Mouse (Mus musculus): ENCODE measurements around the gene Slc6a9. TPM values are rescaled to one million over a fixed set of nuclear protein-coding genes. Genes with fewer than 3 reads are reported as not detected.

Gene Slc6a9
- polyA plus RNA-seq, 1 experiment from 2014 or later = 7.4 TPM

- WGBS = 18% methylated on average over 8 of the region's 8 CpGs
- no peak overlapping the region for H3K27ac ChIP-seq (ENCODE audit: low read depth, low read length)
- H3K4me2 ChIP-seq (ENCODE audit: low read depth) = peak overlapping the region; percentile 66
- peaks cover 28% of the 10 kb centered on the region for H3K4me1 ChIP-seq (ENCODE audit: control insufficient read depth, insufficient read depth, low read length)
- peaks cover 2% of the 10 kb centered on the region; the same call in 1 of the 2 replicates for H3K36me3 ChIP-seq (ENCODE audit: control insufficient read depth, insufficient read depth, low read length)
- H3K9me3 ChIP-seq (ENCODE audit: control insufficient read depth, low read length) = no peaks in the 10 kb centered on the region
- H3K9ac ChIP-seq (ENCODE audit: low read length) = peak overlapping the region; percentile 79
- no peak for DNase-seq (ENCODE audit: low spot score)
- H3K4me3 ChIP-seq (ENCODE audit: low read depth, low read length) = peak overlapping the region; percentile 72
- H3K27me3 ChIP-seq (ENCODE audit: control insufficient read depth, insufficient read depth, low read length) = no peaks in the 10 kb centered on the region
- no peak for ATAC-seq (ENCODE audit: insufficient read depth, low FRiP score, low TSS enrichment)
Observed at GRCm38 (mm10) chr4:117914031-117914430, 79.7 kb downstream of the Slc6a9 start.

- ATAC-seq (ENCODE audit: insufficient read depth, low FRiP score, low TSS enrichment) = peak; percentile 96
- Histone ChIP-seq H3K4me1 (ENCODE audit: control insufficient read depth, insufficient read depth, low read length) (peaks cover 22% of the 10 kb centered on the region), H3K4me3 (ENCODE audit: low read depth, low read length) (peak within 1 kb of the TSS; percentile 72), H3K27ac (ENCODE audit: low read depth, low read length) (peak within 1 kb of the TSS; percentile 71), H3K4me2 (ENCODE audit: low read depth) (peak within 1 kb of the TSS; percentile 66), H3K36me3 (ENCODE audit: control insufficient read depth, insufficient read depth, low read length) (peaks cover 2% of the 10 kb centered on the region; the same call in 1 of the 2 replicates), H3K27me3 (ENCODE audit: control insufficient read depth, insufficient read depth, low read length) (no peaks in the 10 kb centered on the region), H3K9me3 (ENCODE audit: control insufficient read depth, low read length) (no peaks in the 10 kb centered on the region), H3K9ac (ENCODE audit: low read length) (peak within 1 kb of the TSS; percentile 79)
- peak; percentile 96 for DNase-seq (ENCODE audit: low spot score)
- under 1% methylated on average over 60 of the region's 61 CpGs for WGBS
Observed at GRCm38 (mm10) chr4:117914591-117915442, 80.5 kb downstream of the Slc6a9 start, which contains the start of gene Ipo13. TSS of gene Ipo13 (minus strand) at chr4:117914999.

- peaks cover 20% of the 10 kb centered on the region for H3K4me1 ChIP-seq (ENCODE audit: control insufficient read depth, insufficient read depth, low read length)
- H3K4me3 ChIP-seq (ENCODE audit: low read depth, low read length) = peak overlapping the region; percentile 72
- peak overlapping the region; percentile 66 for H3K4me2 ChIP-seq (ENCODE audit: low read depth)
- 0 out of 2 replicates have a peak, but pooled peaks cover 2% of the 10 kb centered on the region for H3K36me3 ChIP-seq (ENCODE audit: control insufficient read depth, insufficient read depth, low read length)
- H3K9me3 ChIP-seq (ENCODE audit: control insufficient read depth, low read length) = no peaks in the 10 kb centered on the region
- 9% methylated on average over 19 of the region's 19 CpGs for WGBS
- no peak for ATAC-seq (ENCODE audit: insufficient read depth, low FRiP score, low TSS enrichment)
- no peaks in the 10 kb centered on the region for H3K27me3 ChIP-seq (ENCODE audit: control insufficient read depth, insufficient read depth, low read length)
- peak overlapping the region; percentile 79 for H3K9ac ChIP-seq (ENCODE audit: low read length)
- DNase-seq (ENCODE audit: low spot score) = no peak
- no peak overlapping the region for H3K27ac ChIP-seq (ENCODE audit: low read depth, low read length)
Observed at GRCm38 (mm10) chr4:117915489-117916105, 81.3 kb downstream of the Slc6a9 start.

- ATAC-seq (ENCODE audit: insufficient read depth, low FRiP score, low TSS enrichment) = no peak
- H3K4me3 ChIP-seq (ENCODE audit: low read depth, low read length) = no peak overlapping the region
Observed at GRCm38 (mm10) chr4:117916386-117916785, 82.1 kb downstream of the Slc6a9 start.

GRCm38 (mm10) chr4:117917402-117917801 is 83.1 kb downstream of the Slc6a9 start:
- H3K27me3 ChIP-seq (ENCODE audit: control insufficient read depth, insufficient read depth, low read length) = no peaks in the 10 kb centered on the region
- no peak overlapping the region for H3K9ac ChIP-seq (ENCODE audit: low read length)
- H3K4me1 ChIP-seq (ENCODE audit: control insufficient read depth, insufficient read depth, low read length) = peaks cover 20% of the 10 kb centered on the region
- no peaks in the 10 kb centered on the region for H3K9me3 ChIP-seq (ENCODE audit: control insufficient read depth, low read length)
- H3K27ac ChIP-seq (ENCODE audit: low read depth, low read length) = no peak overlapping the region
- WGBS = 94% methylated on average over 4 of the region's 4 CpGs
- ATAC-seq (ENCODE audit: insufficient read depth, low FRiP score, low TSS enrichment) = no peak
- no peaks in the 10 kb centered on the region for H3K36me3 ChIP-seq (ENCODE audit: control insufficient read depth, insufficient read depth, low read length)
- H3K4me3 ChIP-seq (ENCODE audit: low read depth, low read length) = no peak overlapping the region
- no peak overlapping the region for H3K4me2 ChIP-seq (ENCODE audit: low read depth)
- no peak for DNase-seq (ENCODE audit: low spot score)

More at GRCm38 (mm10) chr4:117916386-117916785, 82.1 kb downstream of the Slc6a9 start:
- Histone ChIP-seq H3K9ac (ENCODE audit: low read length) (no peak overlapping the region), H3K36me3 (ENCODE audit: control insufficient read depth, insufficient read depth, low read length) (0 out of 2 replicates have a peak, but pooled peaks cover 2% of the 10 kb centered on the region), H3K9me3 (ENCODE audit: control insufficient read depth, low read length) (no peaks in the 10 kb centered on the region), H3K4me2 (ENCODE audit: low read depth) (no peak overlapping the region), H3K27me3 (ENCODE audit: control insufficient read depth, insufficient read depth, low read length) (no peaks in the 10 kb centered on the region), H3K4me1 (ENCODE audit: control insufficient read depth, insufficient read depth, low read length) (peaks cover 20% of the 10 kb centered on the region), H3K27ac (ENCODE audit: low read depth, low read length) (no peak overlapping the region)
- 82% methylated on average over 5 of the region's 5 CpGs for WGBS
- no peak for DNase-seq (ENCODE audit: low spot score)

- H3K9me3 ChIP-seq (ENCODE audit: control insufficient read depth, low read length) = no peaks in the 10 kb centered on the region
- peaks cover 16% of the 10 kb centered on the region for H3K4me1 ChIP-seq (ENCODE audit: control insufficient read depth, insufficient read depth, low read length)
- no peak overlapping the region for H3K4me2 ChIP-seq (ENCODE audit: low read depth)
- H3K9ac ChIP-seq (ENCODE audit: low read length) = no peak overlapping the region
- no peak overlapping the region for H3K27ac ChIP-seq (ENCODE audit: low read depth, low read length)
- 92% methylated on average over 4 of the region's 4 CpGs for WGBS
- H3K36me3 ChIP-seq (ENCODE audit: control insufficient read depth, insufficient read depth, low read length) = no peaks in the 10 kb centered on the region
- DNase-seq (ENCODE audit: low spot score) (no peak), ATAC-seq (ENCODE audit: insufficient read depth, low FRiP score, low TSS enrichment) (no peak)
- no peak overlapping the region for H3K4me3 ChIP-seq (ENCODE audit: low read depth, low read length)
- no peaks in the 10 kb centered on the region for H3K27me3 ChIP-seq (ENCODE audit: control insufficient read depth, insufficient read depth, low read length)
Observed at GRCm38 (mm10) chr4:117917847-117918246, 83.5 kb downstream of the Slc6a9 start.

- WGBS = 83% methylated on average over 3 of the region's 3 CpGs
- Histone ChIP-seq H3K9ac (ENCODE audit: low read length) (no peak overlapping the region), H3K4me2 (ENCODE audit: low read depth) (no peak overlapping the region), H3K9me3 (ENCODE audit: control insufficient read depth, low read length) (no peaks in the 10 kb centered on the region), H3K4me1 (ENCODE audit: control insufficient read depth, insufficient read depth, low read length) (peaks cover 12% of the 10 kb centered on the region), H3K36me3 (ENCODE audit: control insufficient read depth, insufficient read depth, low read length) (no peaks in the 10 kb centered on the region), H3K4me3 (ENCODE audit: low read depth, low read length) (no peak overlapping the region), H3K27me3 (ENCODE audit: control insufficient read depth, insufficient read depth, low read length) (no peaks in the 10 kb centered on the region), H3K27ac (ENCODE audit: low read depth, low read length) (no peak overlapping the region)
- DNase-seq (ENCODE audit: low spot score) = no peak
- ATAC-seq (ENCODE audit: insufficient read depth, low FRiP score, low TSS enrichment) = no peak
Observed at GRCm38 (mm10) chr4:117918261-117918660, 84.0 kb downstream of the Slc6a9 start.

- no peak overlapping the region for H3K4me2 ChIP-seq (ENCODE audit: low read depth)
- no peak overlapping the region for H3K9ac ChIP-seq (ENCODE audit: low read length)
- DNase-seq (ENCODE audit: low spot score) = no peak
- no peaks in the 10 kb centered on the region for H3K36me3 ChIP-seq (ENCODE audit: control insufficient read depth, insufficient read depth, low read length)
- peaks cover 8% of the 10 kb centered on the region for H3K4me1 ChIP-seq (ENCODE audit: control insufficient read depth, insufficient read depth, low read length)
- H3K27ac ChIP-seq (ENCODE audit: low read depth, low read length) = no peak overlapping the region
- WGBS = 92% methylated on average over 5 of the region's 5 CpGs
- no peaks in the 10 kb centered on the region for H3K9me3 ChIP-seq (ENCODE audit: control insufficient read depth, low read length)
- H3K27me3 ChIP-seq (ENCODE audit: control insufficient read depth, insufficient read depth, low read length) = no peaks in the 10 kb centered on the region
- H3K4me3 ChIP-seq (ENCODE audit: low read depth, low read length) = no peak overlapping the region
- no peak for ATAC-seq (ENCODE audit: insufficient read depth, low FRiP score, low TSS enrichment)
Observed at GRCm38 (mm10) chr4:117918762-117919161, 84.5 kb downstream of the Slc6a9 start.
